Mouse (Mus musculus) kidney, embryonic 16.5 days (tissue): Measurements from ENCODE around the gene Tnni2. TPM values are rescaled to one million over a fixed set of nuclear protein-coding genes. Genes with fewer than 3 reads are reported as not detected.

Source experiments
- ATAC-seq: fragments of 200-750 bp; cut with Nextera tagmentation; 2 replicates; pipeline ENCODE4 v1.8.0; 2017; ENCODE audit warnings: moderate TSS enrichment; ENCODE audit not compliant: low FRiP score, low TSS enrichment
- H3K27ac ChIP-seq: fragments of 300-500 bp; sonication (generic); 2 replicates; pipeline ENCODE4 v1.5.1; 2014; ENCODE audit warnings: low read length
- H3K27me3 ChIP-seq: fragments of 300-500 bp; sonication (generic); 2 replicates; pipeline ENCODE4 v1.6.1; 2014; ENCODE audit warnings: low read length, control low read depth, mixed read lengths; ENCODE audit not compliant: insufficient read depth
- H3K36me3 ChIP-seq: fragments of 300-500 bp; sonication (generic); 2 replicates; pipeline ENCODE4 v1.6.1; 2014; ENCODE audit warnings: low read length, control low read depth, mixed read lengths; ENCODE audit not compliant: insufficient read depth
- H3K4me1 ChIP-seq: fragments of 300-500 bp; sonication (generic); 2 replicates; pipeline ENCODE4 v1.6.1; 2014; ENCODE audit warnings: low read length, control low read depth, mixed read lengths; ENCODE audit not compliant: insufficient read depth
- H3K4me2 ChIP-seq: fragments of 300-500 bp; sonication (generic); replicated peaks from 2 replicates; pipeline ENCODE4 v1.6.1; 2014; ENCODE audit warnings: low read depth, low read length
- H3K4me3 ChIP-seq: fragments of 300-500 bp; sonication (generic); 2 replicates; pipeline ENCODE4 v1.5.1; 2014; ENCODE audit warnings: mild to moderate bottlenecking, low read length
- H3K9ac ChIP-seq: fragments of 300-500 bp; sonication (generic); replicated peaks from 2 replicates; pipeline ENCODE4 v1.6.1; 2014; ENCODE audit warnings: low read length
- H3K9me3 ChIP-seq: fragments of 300-500 bp; sonication (generic); 2 replicates; pipeline ENCODE4 v1.6.1; 2016; ENCODE audit warnings: low read length, control low read depth
- WGBS: fragments of 180-500 bp; shearing (Covaris S2); extraction: QIAGEN DNeasy Blood & Tissue Kit; methylation state at CpG from one replicate; pipeline ENCODE4 v1.1.7; 2014; 5-methylcytosine and 5-hydroxymethylcytosine counted together
- polyA plus RNA-seq: library from polyadenylated mRNA; unstranded; fragments of >200 nt; fragmentation: Nextera tagmentation; extraction: Ambion mirVana; gene quantifications from 2 replicates; pipeline ENCODE4 v1.2.1, GENCODE M21; 2015

The Tnni2 gene
- polyA plus RNA-seq, 1 experiment from 2014 or later: 12.0 TPM

DNA sequence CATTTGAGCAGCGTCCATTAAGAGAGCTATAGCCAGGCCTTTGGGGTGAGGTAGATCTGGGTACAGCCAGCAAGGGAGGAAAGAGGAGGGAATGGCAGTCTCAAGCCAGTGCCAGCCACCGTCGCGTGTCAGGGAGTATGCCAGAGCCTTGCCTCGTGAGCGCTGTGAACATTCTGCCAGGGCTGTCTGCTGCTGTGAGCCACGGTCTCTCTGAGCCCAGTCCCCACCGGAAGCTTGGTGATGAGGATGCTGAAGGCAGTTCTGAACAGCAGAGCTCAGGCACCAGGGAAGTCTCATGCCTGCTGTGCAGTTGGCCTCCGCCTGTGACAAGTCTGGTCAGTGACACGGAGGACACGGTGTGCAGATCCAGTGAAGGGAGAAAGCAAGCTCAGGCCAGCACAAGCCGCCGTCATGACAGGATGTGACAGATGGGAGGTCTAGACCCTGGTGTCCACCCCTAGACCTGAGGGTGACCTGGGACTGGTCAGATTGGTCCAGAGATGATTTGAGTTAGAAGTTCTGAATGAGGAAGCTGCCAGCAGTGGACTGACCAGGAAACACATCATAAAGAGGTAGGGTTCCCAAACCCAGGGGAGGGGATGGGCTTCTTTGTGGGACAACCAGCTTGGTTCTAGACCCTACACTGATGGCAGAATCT lies 35.3 kb downstream of the Tnni2 start:
- Histone ChIP-seq H3K27ac (no peak overlapping the region), H3K9ac (0 out of 2 replicates have a peak overlapping the region, but pooled peaks have one; percentile 5), H3K4me3 (peak overlapping the region; percentile 43; the same call in 1 of the 2 replicates)

DNA sequence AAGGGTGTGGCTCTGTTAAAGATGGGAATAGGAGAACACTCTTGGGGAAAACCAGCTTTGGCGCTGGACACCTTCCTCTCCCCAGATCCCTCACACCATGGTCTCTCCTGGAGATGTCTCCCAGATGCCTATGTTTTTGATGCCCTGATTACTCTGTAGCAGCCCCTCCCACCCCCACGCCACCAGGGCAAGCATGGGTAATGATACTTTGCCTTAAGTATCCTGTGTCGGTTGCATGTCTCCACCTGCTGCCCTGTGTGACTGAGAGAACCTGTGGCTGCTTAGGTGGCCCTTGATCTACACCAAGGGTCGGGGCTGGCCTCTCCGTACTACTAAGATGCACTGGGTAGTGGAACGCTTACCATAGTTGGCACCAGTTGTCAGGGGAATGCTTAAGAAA lies 36.4 kb downstream of the Tnni2 start:
- H3K27ac ChIP-seq: no peak overlapping the region
- no peaks in the 10 kb centered on the region for H3K36me3 ChIP-seq
- no peak overlapping the region for H3K9ac ChIP-seq
- 84% methylated on average over 6 of the region's 6 CpGs for WGBS
- no peak for ATAC-seq
- H3K4me3 ChIP-seq: no peak overlapping the region
- H3K9me3 ChIP-seq: no peaks in the 10 kb centered on the region
- no peaks in the 10 kb centered on the region for H3K27me3 ChIP-seq
- peaks cover 60% of the 10 kb centered on the region for H3K4me1 ChIP-seq
- H3K4me2 ChIP-seq: peak overlapping the region; percentile 16; the same call in 1 of the 2 replicates

More for the DNA sequence above, 35.3 kb downstream of the Tnni2 start:
- H3K4me1 ChIP-seq: peaks cover 58% of the 10 kb centered on the region
- ATAC-seq: no peak
- H3K9me3 ChIP-seq: no peaks in the 10 kb centered on the region
- no peaks in the 10 kb centered on the region for H3K36me3 ChIP-seq
- 53% methylated on average over 13 of the region's 13 CpGs for WGBS
- H3K27me3 ChIP-seq: no peaks in the 10 kb centered on the region
- peak overlapping the region; percentile 54 for H3K4me2 ChIP-seq

DNA sequence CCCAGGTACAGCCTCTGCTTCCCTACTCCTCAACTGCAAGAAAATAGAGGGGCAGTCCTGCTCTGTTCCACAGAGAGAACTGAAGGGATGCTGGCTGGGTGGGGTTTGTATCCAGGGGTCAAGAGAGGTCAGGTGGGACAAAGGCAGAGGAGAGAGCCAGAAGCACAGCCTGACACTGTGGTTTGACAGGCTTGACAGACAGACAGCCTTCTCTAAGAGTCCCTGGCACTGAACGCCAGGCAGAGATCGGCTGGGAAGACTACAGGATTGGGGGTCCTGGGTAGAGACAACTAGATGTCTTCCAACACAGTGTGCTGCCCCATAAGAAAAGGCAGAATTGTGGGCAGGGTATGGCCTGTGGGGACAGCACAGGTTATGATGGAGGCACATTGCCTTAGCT lies 37.0 kb downstream of the Tnni2 start:
- Histone ChIP-seq H3K4me2 (peak overlapping the region; percentile 16; the same call in 1 of the 2 replicates), H3K4me3 (no peak overlapping the region), H3K27me3 (no peaks in the 10 kb centered on the region), H3K9me3 (no peaks in the 10 kb centered on the region), H3K4me1 (peaks cover 66% of the 10 kb centered on the region), H3K27ac (no peak overlapping the region), H3K9ac (no peak overlapping the region), H3K36me3 (no peaks in the 10 kb centered on the region)
- no peak for ATAC-seq
- WGBS: 88% methylated on average over 2 of the region's 2 CpGs

DNA sequence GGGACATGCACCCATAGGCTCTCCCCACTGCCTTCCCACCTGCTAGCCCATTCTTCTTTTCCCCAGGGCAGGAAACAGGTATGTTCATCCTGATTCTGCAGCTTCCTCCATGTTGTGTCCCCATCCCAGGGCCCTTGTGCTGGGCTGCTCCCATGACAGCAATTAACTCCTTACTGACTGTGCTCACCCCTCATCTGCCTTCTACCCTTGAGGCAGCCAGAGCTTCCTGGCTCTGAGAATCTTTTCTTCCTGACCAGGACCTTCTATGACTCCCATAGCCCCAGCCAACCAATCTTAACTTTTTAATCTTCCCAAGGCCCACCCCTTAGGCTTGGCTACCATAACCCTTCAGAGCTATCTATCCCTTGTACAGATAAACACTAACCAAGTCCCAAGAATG lies 37.7 kb downstream of the Tnni2 start:
- Histone ChIP-seq H3K4me3 (no peak overlapping the region), H3K4me1 (peaks cover 67% of the 10 kb centered on the region), H3K9ac (no peak overlapping the region), H3K9me3 (no peaks in the 10 kb centered on the region), H3K27ac (peak overlapping the region; percentile 35; the same call in 1 of the 2 replicates), H3K36me3 (peaks cover 2% of the 10 kb centered on the region; the same call in 1 of the 2 replicates), H3K27me3 (no peaks in the 10 kb centered on the region), H3K4me2 (no peak overlapping the region)
- ATAC-seq: no peak

DNA sequence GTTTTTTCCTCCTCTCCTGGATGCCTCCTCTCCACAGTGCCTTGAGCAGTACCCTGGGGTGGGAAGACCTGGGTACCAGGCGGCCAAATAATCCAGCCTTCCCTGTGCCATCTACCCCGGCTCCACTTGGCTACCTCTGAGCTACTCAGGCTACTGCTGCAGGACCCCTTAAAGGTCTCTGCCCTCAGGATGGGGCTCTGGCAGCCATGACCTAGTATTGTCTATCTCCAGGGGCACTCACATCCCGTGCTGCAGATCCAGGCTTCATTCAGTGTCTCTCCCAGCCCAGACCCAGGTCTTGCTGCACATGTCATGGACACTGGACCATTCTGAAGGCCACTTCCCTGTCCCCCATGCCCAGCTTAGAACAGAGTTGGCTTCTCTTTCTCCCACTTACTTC lies 38.3 kb downstream of the Tnni2 start:
- Histone ChIP-seq H3K9ac (no peak overlapping the region), H3K27me3 (no peaks in the 10 kb centered on the region), H3K4me1 (peaks cover 61% of the 10 kb centered on the region), H3K4me3 (no peak overlapping the region), H3K36me3 (peaks cover 5% of the 10 kb centered on the region; the same call in 1 of the 2 replicates), H3K4me2 (no peak overlapping the region), H3K9me3 (no peaks in the 10 kb centered on the region), H3K27ac (peak overlapping the region; percentile 35; the same call in 1 of the 2 replicates)
- WGBS: 89% methylated on average over 3 of the region's 3 CpGs
- ATAC-seq: no peak

DNA sequence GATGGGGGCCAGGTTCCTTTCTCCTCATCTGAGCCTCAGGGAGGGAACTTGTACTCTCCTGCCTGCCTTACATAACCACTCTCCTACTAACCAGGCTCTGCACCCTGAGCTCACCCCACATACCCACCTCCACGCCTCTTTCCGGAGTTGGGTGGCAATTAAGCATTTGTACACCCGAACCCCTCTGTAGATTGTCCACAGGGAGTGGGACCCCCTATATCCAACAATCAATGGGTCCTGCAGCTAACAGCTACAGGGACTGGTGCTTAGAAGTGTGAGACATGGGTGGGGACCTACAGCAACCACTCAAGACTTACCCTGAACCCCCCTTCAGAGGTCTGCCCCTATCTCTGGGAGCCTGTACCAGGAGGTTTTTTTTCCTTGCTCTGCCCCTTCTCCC lies 39.1 kb downstream of the Tnni2 start:
- H3K4me2 ChIP-seq: peak overlapping the region; percentile 59; the same call in 1 of the 2 replicates
- 89% methylated on average over 3 of the region's 3 CpGs for WGBS

DNA sequence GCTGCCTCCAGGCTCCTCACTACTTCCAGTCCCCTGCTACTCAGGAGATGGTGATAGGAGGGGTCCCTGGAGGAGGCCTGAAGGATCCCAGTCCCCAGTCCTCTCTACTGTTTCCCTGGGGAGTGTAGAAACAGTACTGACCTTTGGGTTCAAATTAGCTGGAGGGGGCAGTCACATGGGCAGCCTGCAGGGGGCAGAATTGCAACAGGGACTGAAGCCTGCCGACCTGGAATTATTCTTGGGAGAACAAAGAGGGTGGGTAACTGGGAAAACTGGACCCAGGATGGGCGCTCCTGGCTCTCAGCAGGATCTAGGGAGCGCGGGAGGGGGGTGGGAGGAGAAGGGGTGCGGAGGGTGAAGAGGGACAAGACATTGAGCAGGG lies 39.6 kb downstream of the Tnni2 start:
- no peaks in the 10 kb centered on the region for H3K27me3 ChIP-seq
- no peaks in the 10 kb centered on the region for H3K9me3 ChIP-seq
- H3K4me3 ChIP-seq: peak overlapping the region; percentile 29
- 8% methylated on average over 5 of the region's 5 CpGs for WGBS
- peak overlapping the region; percentile 59 for H3K4me2 ChIP-seq
- peaks cover 48% of the 10 kb centered on the region for H3K4me1 ChIP-seq
- peak overlapping the region; percentile 94 for H3K27ac ChIP-seq
- ATAC-seq: peak; percentile 1; the same call in 1 of the 2 replicates
- H3K9ac ChIP-seq: peak overlapping the region; percentile 74
- peaks cover 17% of the 10 kb centered on the region; the same call in 1 of the 2 replicates for H3K36me3 ChIP-seq

More for the DNA sequence above, 39.1 kb downstream of the Tnni2 start:
- H3K36me3 ChIP-seq: peaks cover 13% of the 10 kb centered on the region; the same call in 1 of the 2 replicates
- peak overlapping the region; percentile 74 for H3K9ac ChIP-seq
- H3K4me3 ChIP-seq: no peak overlapping the region
- no peaks in the 10 kb centered on the region for H3K27me3 ChIP-seq
- H3K4me1 ChIP-seq: peaks cover 53% of the 10 kb centered on the region
- ATAC-seq: no peak
- peak overlapping the region; percentile 94 for H3K27ac ChIP-seq
- H3K9me3 ChIP-seq: no peaks in the 10 kb centered on the region

DNA sequence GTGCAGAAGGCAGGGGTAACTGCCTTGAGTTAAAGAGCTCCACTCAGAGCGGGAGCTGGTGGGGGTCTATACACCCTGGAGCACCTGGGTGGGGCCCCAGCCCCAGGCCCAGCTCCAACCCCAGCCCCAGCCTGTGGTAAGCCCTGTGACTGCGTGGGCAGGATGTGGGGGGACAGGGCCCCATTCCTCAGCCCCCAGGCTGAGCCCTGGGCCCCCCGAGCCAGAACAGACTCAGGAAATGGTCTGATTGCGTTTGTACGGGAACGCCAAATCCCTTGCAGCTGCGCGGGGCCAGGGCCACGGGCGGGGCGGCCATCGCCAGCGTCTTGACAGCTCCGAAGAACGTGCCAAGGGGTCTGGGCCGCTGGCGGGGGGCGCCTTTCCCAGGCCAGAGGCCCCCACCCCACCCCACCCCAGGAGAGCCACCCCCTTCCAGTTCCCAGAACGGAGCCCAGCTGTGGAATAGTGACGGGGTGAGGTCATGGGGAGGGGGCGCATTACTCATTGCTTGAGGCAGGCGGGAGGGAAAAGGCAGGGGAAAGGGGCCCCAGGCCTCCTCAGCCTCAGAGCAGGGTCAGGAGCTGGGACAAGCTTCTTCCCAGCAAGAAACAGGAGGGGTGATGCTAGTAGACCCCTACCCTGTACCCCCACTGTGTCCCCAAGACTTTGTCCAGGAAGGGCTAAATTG lies 40.1 kb downstream of the Tnni2 start:
- Histone ChIP-seq H3K36me3 (peaks cover 20% of the 10 kb centered on the region; the same call in 1 of the 2 replicates), H3K4me2 (peak overlapping the region; percentile 59), H3K27ac (peak overlapping the region; percentile 94), H3K4me1 (peaks cover 43% of the 10 kb centered on the region), H3K27me3 (no peaks in the 10 kb centered on the region), H3K9me3 (no peaks in the 10 kb centered on the region), H3K4me3 (peak overlapping the region; percentile 29), H3K9ac (peak overlapping the region; percentile 74)
- WGBS: 1% methylated on average over 22 of the region's 22 CpGs
- peak; percentile 84 for ATAC-seq

DNA sequence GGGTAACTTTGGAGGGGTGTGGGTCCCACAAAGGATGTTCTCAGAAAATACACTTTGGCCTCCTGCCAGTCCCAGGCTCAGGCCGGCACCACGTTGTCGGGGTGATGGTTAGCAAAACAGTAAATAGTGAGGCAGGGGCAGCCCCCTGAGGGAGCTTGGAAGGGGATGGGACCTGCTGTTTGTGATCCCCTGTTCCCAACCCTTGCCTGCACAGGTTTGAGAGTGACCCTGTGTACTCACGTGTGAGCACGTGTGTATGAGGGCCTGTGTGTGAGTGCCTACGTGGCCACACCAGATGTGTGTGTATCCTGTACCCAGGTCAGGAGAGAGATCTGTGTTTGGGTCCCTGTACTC lies 40.6 kb downstream of the Tnni2 start:
- peak overlapping the region; percentile 59; the same call in 1 of the 2 replicates for H3K4me2 ChIP-seq
- peak overlapping the region; percentile 74 for H3K9ac ChIP-seq
- peak overlapping the region; percentile 94 for H3K27ac ChIP-seq
- no peak overlapping the region; the same call in 1 of the 2 replicates for H3K4me3 ChIP-seq
- H3K4me1 ChIP-seq: peaks cover 42% of the 10 kb centered on the region
- H3K36me3 ChIP-seq: peaks cover 22% of the 10 kb centered on the region; the same call in 1 of the 2 replicates
- WGBS: 23% methylated on average over 6 of the region's 6 CpGs
- no peaks in the 10 kb centered on the region for H3K9me3 ChIP-seq
- H3K27me3 ChIP-seq: no peaks in the 10 kb centered on the region
- peak; percentile 18; the same call in 1 of the 2 replicates for ATAC-seq
